8 mouse cellular contexts compared by ENCODE assay signal in the genomic region with DNA sequence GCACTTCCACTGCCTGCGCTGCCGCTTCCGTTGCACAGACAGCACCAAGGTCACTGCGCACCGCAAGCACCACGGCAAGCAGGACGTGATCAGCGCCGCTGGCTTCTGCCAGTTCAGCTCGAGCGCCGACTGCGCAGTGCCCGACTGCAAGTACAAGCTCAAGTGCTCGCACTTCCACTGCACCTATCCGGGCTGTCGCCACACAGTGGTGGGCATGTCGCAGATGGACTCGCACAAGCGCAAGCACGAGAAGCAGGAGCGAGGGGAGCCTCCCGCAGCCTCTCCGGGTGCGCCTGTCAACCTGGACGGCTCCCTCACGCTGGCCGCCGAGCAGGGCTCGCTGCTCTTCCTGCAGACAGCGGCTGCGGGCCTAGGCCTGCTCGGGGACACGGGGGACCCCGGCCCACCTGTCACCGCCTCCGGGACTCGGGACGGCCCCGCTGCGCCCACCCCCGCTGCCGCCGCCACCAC.
DNase-seq lines count a peak whose midpoint lies in the region; ATAC-seq lines count a peak whose summit lies in the region.
"Had no signal": no experiment of that assay in that cellular context is flagged by ENCODE, and none has a peak within 500 bp of the region (broad histone marks: within the 10 kb centered on the region; RNA-seq: fewer than 3 reads in every experiment).

No protein-coding gene starts in this region.

- H3K4me2 ChIP-seq in lung, embryonic 16.5 days (ENCODE audit: low read depth, low read length): peak overlapping the region; percentile 60
- H3K4me2 ChIP-seq in intestine, embryonic 14.5 days (ENCODE audit: low read length): peak overlapping the region; percentile 55

- ATAC-seq in lung, embryonic 16.5 days (ENCODE audit: low read depth): peak; percentile 15; the same call in 1 of the 2 replicates
- ATAC-seq in intestine, embryonic 14.5 days (replicated peaks; ENCODE audit: low FRiP score, low TSS enrichment, low read depth): no peak

- WGBS in lung, embryonic 16.5 days: 8% methylated on average over 44 of the region's 44 CpGs
- WGBS in embryonic facial prominence, embryonic 10.5 days: 3% methylated on average over 44 of the region's 44 CpGs
- WGBS in intestine, embryonic 14.5 days: 20% methylated on average over 41 of the region's 44 CpGs

- DNase-seq in lung, postnatal 10 days: no peak
- DNase-seq in embryonic facial prominence, embryonic 10.5 days (ENCODE audit: low spot score): peak; percentile 73
- no peak for DNase-seq in intestine, embryonic 14.5 days (ENCODE audit: low spot score)
- peak; percentile 53 for DNase-seq in mesoderm, embryonic 11.5 days (ENCODE audit: low read depth, low spot score)
- peak; percentile 29 for DNase-seq in telencephalon, adult 2 months (ENCODE audit: low read depth, low spot score)
- no peak for DNase-seq in gastrocnemius, adult 18-20 months (ENCODE audit: low spot score)

- H3K36me3 ChIP-seq in lung, embryonic 16.5 days (ENCODE audit: control insufficient read depth, insufficient read depth, low read length): no peaks in the 10 kb centered on the region; the same call in 1 of the 2 replicates
- no peaks in the 10 kb centered on the region for H3K36me3 ChIP-seq in embryonic facial prominence, embryonic 10.5 days (replicated peaks)
- H3K36me3 ChIP-seq in intestine, embryonic 14.5 days (ENCODE audit: control insufficient read depth, insufficient read depth, low read length): 0 out of 2 replicates have a peak, but pooled peaks cover 4% of the 10 kb centered on the region

- H3K27me3 ChIP-seq in lung, embryonic 16.5 days (ENCODE audit: control insufficient read depth, insufficient read depth, low read depth, low read length): peaks cover 32% of the 10 kb centered on the region
- H3K27me3 ChIP-seq in embryonic facial prominence, embryonic 10.5 days (replicated peaks; ENCODE audit: low read depth, poor library complexity, severe bottlenecking): peaks cover 96% of the 10 kb centered on the region
- H3K27me3 ChIP-seq in intestine, embryonic 14.5 days (replicated peaks; ENCODE audit: control insufficient read depth, insufficient read depth, low read length): peaks cover 29% of the 10 kb centered on the region

- H3K27ac ChIP-seq in lung, embryonic 16.5 days (ENCODE audit: low read length): 0 out of 2 replicates have a peak overlapping the region, but pooled peaks have one; percentile 80
- peak overlapping the region; percentile 66 for H3K27ac ChIP-seq in embryonic facial prominence, embryonic 10.5 days (replicated peaks)
- H3K27ac ChIP-seq in intestine, embryonic 14.5 days (ENCODE audit: low read depth): no peak overlapping the region
- H3K27ac ChIP-seq: macrophage had no signal

- H3K4me1 ChIP-seq in lung, embryonic 16.5 days (replicated peaks; ENCODE audit: control insufficient read depth, insufficient read depth, low read length): peaks cover 44% of the 10 kb centered on the region
- H3K4me1 ChIP-seq in embryonic facial prominence, embryonic 10.5 days: peaks cover 62% of the 10 kb centered on the region
- H3K4me1 ChIP-seq in intestine, embryonic 14.5 days (replicated peaks; ENCODE audit: control insufficient read depth, insufficient read depth, low read length): peaks cover 20% of the 10 kb centered on the region

- H3K4me3 ChIP-seq in lung, embryonic 16.5 days (ENCODE audit: low read length): peak overlapping the region; percentile 39
- peak overlapping the region; percentile 61 for H3K4me3 ChIP-seq in embryonic facial prominence, embryonic 10.5 days
- H3K4me3 ChIP-seq in intestine, embryonic 14.5 days (ENCODE audit: low read depth, low read length): peak overlapping the region; percentile 28

- no peaks in the 10 kb centered on the region for H3K9me3 ChIP-seq in lung, embryonic 16.5 days (ENCODE audit: control insufficient read depth, low read length)
- no peaks in the 10 kb centered on the region for H3K9me3 ChIP-seq in embryonic facial prominence, embryonic 10.5 days
- H3K9me3 ChIP-seq in intestine, embryonic 14.5 days (ENCODE audit: control insufficient read depth, low read length): no peaks in the 10 kb centered on the region

- peak overlapping the region; percentile 30 for H3K9ac ChIP-seq in lung, embryonic 16.5 days (ENCODE audit: low read length)
- no peak overlapping the region for H3K9ac ChIP-seq in intestine, embryonic 14.5 days (ENCODE audit: low read length)

Comparison
In these comparisons a context has a peak if more than half of its experiments do, and no peak if none do; other contexts are left out.
1. DNase-seq: peak in embryonic facial prominence, embryonic 10.5 days (single experiment), mesoderm, embryonic 11.5 days (single experiment) and telencephalon, adult 2 months (single experiment); none in lung, postnatal 10 days (single experiment), intestine, embryonic 14.5 days (single experiment) and gastrocnemius, adult 18-20 months (single experiment).
2. Peak in every context shown above with its lines, with median percentiles within 50 percentile points of each other: H3K4me3 ChIP-seq.